Mouse (Mus musculus) limb, embryonic 12.5 days (tissue): ENCODE data around the gene Lcn10. TPM values are rescaled to one million over a fixed set of nuclear protein-coding genes. Genes with fewer than 3 reads are reported as not detected.
"Not testable (repeated sequence)": the region's sequence is repeated elsewhere in the genome, so short reads cannot be mapped to it uniquely, and the experiment has no call there.

Source experiments
- ATAC-seq: fragments of 200-750 bp; cut with Nextera tagmentation; 2 replicates; pipeline ENCODE4 v1.8.0; 2017; ENCODE audit warnings: low read depth, moderate TSS enrichment; ENCODE audit not compliant: insufficient number of reproducible peaks, insufficient read depth, low FRiP score, low TSS enrichment
- H3K27ac ChIP-seq: fragments of 300-500 bp; sonication (generic); 2 replicates; pipeline ENCODE4 v1.5.1; 2016; ENCODE audit warnings: mild to moderate bottlenecking, moderate library complexity
- H3K27me3 ChIP-seq: fragments of 300-500 bp; sonication (generic); 2 replicates; pipeline ENCODE4 v1.6.1; 2016; ENCODE audit warnings: mild to moderate bottlenecking, moderate library complexity
- H3K36me3 ChIP-seq: fragments of 300-500 bp; sonication (generic); 2 replicates; pipeline ENCODE4 v1.6.1; 2016; ENCODE audit warnings: mild to moderate bottlenecking, moderate library complexity
- H3K4me1 ChIP-seq: fragments of 300-500 bp; sonication (generic); replicated peaks from 2 replicates; pipeline ENCODE4 v1.6.1; 2016
- H3K4me2 ChIP-seq: fragments of 300-500 bp; sonication (generic); 2 replicates; pipeline ENCODE4 v1.6.1; 2016; ENCODE audit warnings: mild to moderate bottlenecking, moderate library complexity
- H3K4me3 ChIP-seq: fragments of 300-500 bp; sonication (generic); replicated peaks from 2 replicates; pipeline ENCODE4 v1.5.1; 2016; ENCODE audit warnings: mild to moderate bottlenecking
- H3K9ac ChIP-seq: fragments of 300-500 bp; sonication (generic); replicated peaks from 2 replicates; pipeline ENCODE4 v1.6.1; 2016; ENCODE audit warnings: mild to moderate bottlenecking, moderate library complexity
- H3K9me3 ChIP-seq: fragments of 300-500 bp; sonication (generic); 2 replicates; pipeline ENCODE4 v1.6.1; 2016; ENCODE audit warnings: mild to moderate bottlenecking, moderate library complexity
- WGBS: fragments of 180-500 bp; shearing (Covaris S2); methylation state at CpG from one replicate; pipeline ENCODE4 v1.1.7; 2016; 5-methylcytosine and 5-hydroxymethylcytosine counted together
- polyA plus RNA-seq: library from polyadenylated mRNA; unstranded; fragments of >200 nt; fragmentation: Nextera tagmentation; extraction: Ambion mirVana; gene quantifications from 2 replicates; pipeline ENCODE4 v1.2.1, GENCODE M21; 2016

The Lcn10 gene
- polyA plus RNA-seq, 1 experiment from 2014 or later, result not detected

DNA sequence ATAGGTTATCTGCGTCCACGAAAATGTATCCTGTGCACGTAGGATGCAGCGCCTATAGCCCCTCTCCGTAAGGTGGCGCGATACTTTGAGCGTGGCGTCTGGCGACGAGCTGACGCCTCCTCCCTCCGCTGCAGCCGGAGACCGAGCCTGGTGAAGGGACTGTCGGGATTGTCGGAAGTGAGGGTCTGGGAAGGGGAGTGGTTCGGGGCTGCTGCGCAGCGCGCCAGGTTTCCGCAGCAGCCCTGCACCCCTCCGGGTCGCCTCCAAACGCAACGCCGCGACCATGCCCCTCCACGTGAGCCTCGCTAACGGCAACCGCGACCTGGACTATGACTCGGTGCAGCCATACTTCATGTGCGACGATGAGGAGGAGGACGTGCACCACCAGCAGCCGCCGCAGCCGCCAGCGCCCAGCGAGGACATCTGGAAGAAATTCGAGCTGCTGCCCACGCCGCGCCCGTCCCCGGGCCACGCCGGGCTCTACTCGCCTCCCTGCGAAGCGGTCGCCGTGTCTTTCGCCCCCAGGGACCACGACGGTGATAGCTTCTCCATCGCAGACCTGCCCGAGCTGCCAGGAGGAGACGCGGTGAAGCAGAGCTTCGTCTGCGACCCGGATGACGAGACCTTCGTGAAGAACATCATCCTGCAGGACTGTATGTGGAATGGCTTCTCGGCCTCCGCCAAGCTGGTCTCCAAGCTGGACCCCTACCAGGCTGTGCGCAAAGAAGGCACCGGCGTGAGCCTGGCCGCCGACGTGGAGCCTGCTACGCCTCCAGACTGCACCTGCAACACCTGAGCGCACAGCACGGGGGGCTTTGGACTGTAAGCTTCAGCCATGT, 24.3 kb downstream of the Lcn10 start, which contains the start of gene Bmyc:
Bmyc (plus strand) TSS at position 97 of the 839 bp plus-strand sequence.
- H3K36me3 ChIP-seq, result peaks cover 5% of the 10 kb centered on the region; the same call in 1 of the 2 replicates
- H3K27me3 ChIP-seq, result no peaks in the 10 kb centered on the region
- ATAC-seq, result peak; percentile 91
- WGBS, result under 1% methylated on average over 78 of the region's 78 CpGs
- peaks cover 9% of the 10 kb centered on the region for H3K4me1 ChIP-seq
- peak within 1 kb of the TSS; percentile 75 for H3K9ac ChIP-seq
- H3K27ac ChIP-seq, result peak within 1 kb of the TSS; percentile 79
- peak within 1 kb of the TSS; percentile 65 for H3K4me3 ChIP-seq
- peak within 1 kb of the TSS; percentile 90 for H3K4me2 ChIP-seq
- H3K9me3 ChIP-seq, result no peaks in the 10 kb centered on the region

DNA sequence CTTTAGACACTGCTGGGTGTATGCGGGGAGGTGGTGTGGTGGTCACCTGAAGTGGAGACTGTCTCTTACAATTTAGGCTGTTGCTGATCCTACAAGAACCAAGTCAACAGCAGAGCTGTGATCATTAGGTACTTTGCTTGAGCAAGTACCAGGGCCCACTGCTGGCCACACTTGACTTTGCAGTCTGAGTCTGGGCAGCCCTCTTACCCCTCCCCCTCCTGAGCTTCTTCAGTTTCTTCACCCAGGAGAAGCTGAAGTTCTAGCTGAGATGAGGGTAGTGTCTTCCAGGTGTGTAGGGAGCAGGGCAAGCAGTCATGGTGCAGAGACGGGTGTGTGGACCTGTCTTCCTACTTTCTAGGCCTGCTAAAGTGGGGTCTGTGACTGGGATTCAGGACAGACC, 25.6 kb downstream of the Lcn10 start:
- H3K9ac ChIP-seq, result no peak overlapping the region
- no peak overlapping the region; the same call in 1 of the 2 replicates for H3K4me3 ChIP-seq
- H3K4me2 ChIP-seq, result peak overlapping the region; percentile 37
- peaks cover 9% of the 10 kb centered on the region for H3K4me1 ChIP-seq
- H3K27me3 ChIP-seq, result no peaks in the 10 kb centered on the region
- peaks cover 5% of the 10 kb centered on the region; the same call in 1 of the 2 replicates for H3K36me3 ChIP-seq
- WGBS, result 73% methylated on average over 2 of the region's 2 CpGs
- ATAC-seq, result no peak
- H3K9me3 ChIP-seq, result no peaks in the 10 kb centered on the region
- no peak overlapping the region for H3K27ac ChIP-seq

DNA sequence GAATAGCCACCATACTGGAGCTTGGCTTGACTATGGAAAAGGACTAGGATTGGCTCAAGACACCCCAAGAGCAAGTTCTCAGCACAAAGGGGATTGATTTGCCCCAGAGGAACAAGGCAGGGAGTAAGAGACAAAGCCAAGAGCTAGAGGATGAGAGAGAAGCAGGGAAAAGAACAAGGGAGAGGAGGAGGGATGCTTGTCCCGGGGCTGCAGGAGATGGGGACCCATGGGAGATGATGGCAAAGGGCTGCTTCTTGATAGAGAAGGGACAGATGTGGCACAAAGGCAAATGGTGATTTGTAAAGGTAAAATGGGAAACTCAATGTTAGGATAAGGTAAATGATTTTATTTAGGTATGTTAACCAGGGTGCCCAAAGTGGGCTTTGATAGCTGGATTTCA, 26.5 kb downstream of the Lcn10 start:
- H3K27ac ChIP-seq, H3K9me3 ChIP-seq, H3K4me1 ChIP-seq, H3K27me3 ChIP-seq, H3K36me3 ChIP-seq, H3K4me2 ChIP-seq, H3K9ac ChIP-seq, H3K4me3 ChIP-seq, ATAC-seq: not testable (repeated sequence)
- WGBS, result 90% methylated on average over 1 of the region's 1 CpGs

DNA sequence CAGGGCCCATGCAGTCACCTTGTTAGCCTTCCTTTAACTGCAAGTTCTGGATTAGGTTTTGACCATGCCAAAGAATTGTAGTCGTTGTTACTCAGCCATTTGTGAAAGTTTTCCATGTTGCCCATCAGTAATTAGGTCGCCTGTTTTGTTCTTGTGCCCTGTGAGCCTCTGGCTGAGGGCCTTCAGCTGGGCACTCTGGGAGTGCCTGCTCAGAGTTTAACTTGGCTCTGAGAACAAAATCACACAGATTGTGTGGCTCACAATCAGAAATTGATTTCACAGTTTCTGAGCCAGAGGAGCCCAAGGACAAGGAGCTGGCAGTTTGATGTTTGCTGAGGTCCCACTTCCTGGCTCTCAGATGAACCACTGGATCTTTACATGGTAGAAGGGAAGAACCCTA, 27.3 kb downstream of the Lcn10 start:
- not testable (repeated sequence) for H3K4me3 ChIP-seq, H3K4me2 ChIP-seq, H3K9ac ChIP-seq, H3K27me3 ChIP-seq, ATAC-seq, H3K4me1 ChIP-seq, H3K9me3 ChIP-seq, H3K36me3 ChIP-seq, H3K27ac ChIP-seq
- WGBS, result 74% methylated on average over 2 of the region's 2 CpGs

DNA sequence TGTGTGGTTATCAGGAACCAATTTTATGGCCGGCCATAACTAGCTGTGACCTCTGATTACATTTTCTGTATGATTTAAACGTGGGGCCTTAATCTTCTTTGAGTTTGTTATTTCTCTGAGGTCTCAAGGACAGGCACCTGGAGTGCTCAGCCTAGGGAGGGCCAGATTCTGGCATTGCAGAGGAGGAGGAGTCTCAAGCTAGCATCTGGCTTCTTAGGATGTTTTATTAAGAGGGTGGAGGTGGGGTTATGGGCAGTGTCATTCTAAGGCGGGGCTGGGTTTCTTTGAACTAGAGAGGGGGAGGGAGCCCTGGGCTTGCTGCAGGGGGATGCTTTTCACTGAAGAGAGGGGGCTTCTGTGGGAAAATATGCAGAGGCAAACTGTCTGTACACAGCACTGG, 29.1 kb downstream of the Lcn10 start:
- not testable (repeated sequence) for H3K36me3 ChIP-seq, H3K4me1 ChIP-seq, ATAC-seq, H3K9me3 ChIP-seq, H3K27me3 ChIP-seq, H3K4me3 ChIP-seq, H3K4me2 ChIP-seq, H3K27ac ChIP-seq, H3K9ac ChIP-seq
- 15% methylated on average over 3 of the region's 3 CpGs for WGBS

DNA sequence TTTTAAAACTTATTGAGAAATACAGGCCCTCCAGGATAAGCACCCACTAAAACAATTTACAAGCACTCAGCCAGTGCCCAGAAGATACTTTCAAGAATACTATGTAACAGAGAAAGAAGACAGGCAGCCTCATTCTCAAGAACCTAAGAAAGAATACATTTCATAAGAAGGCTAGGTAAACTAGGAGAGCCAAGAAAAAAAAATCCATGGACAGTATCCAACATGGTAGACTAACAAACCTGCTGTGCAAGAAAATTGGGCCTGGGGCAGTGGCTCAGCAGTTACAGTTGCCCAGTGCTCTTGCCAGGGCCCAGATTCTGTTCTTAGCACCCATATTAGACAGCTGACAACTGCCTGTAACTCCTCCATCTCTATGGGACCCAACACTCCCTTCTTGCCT, 34.7 kb downstream of the Lcn10 start:
- Histone ChIP-seq H3K27ac (no peak overlapping the region), H3K4me2 (no peak overlapping the region), H3K4me3 (no peak overlapping the region), H3K4me1 (no peaks in the 10 kb centered on the region), H3K9me3 (no peaks in the 10 kb centered on the region; the same call in 1 of the 2 replicates), H3K27me3 (no peaks in the 10 kb centered on the region), H3K36me3 (no peaks in the 10 kb centered on the region), H3K9ac (no peak overlapping the region)
- no peak for ATAC-seq

DNA sequence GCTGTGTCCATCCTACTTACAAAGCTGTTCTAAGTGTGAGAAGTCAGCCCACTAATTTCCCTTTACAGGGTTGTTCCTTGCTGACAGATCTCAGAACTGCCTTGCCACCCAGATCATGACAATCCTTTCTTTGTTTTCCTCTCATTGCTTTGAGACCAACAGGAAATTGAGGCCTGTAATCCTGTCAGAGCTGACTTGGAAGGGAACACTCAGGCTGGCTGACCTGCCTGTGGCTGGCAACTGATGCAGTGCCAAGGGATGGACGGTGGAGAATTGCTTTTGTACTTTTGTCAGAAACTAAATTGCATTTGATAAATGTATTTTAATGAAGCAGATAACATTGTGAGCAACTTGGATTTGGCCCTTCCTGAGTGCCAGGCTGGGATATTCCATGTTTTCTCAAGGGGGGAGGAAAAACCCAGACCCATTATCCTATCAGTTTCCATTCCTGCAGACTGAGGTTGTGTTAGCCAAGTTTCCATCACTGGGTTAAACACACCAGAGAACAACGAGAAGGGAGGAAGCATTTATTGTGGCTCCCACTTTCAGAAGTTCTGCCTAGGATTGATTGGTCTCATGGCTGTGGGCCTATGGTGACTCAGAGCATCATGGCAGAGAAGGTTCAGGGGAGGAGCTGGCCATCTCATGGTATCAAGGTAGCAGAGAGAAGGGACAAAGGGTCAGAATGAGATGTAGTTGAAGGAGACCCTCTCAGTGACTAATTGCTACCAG, 50.8 kb downstream of the Lcn10 start:
- 65% methylated on average over 2 of the region's 2 CpGs for WGBS
- Histone ChIP-seq H3K4me3 (no peak overlapping the region), H3K4me1 (no peaks in the 10 kb centered on the region), H3K36me3 (no peaks in the 10 kb centered on the region), H3K4me2 (no peak overlapping the region), H3K27me3 (no peaks in the 10 kb centered on the region), H3K9ac (no peak overlapping the region), H3K27ac (no peak overlapping the region), H3K9me3 (peaks cover 5% of the 10 kb centered on the region; the same call in 1 of the 2 replicates)
- no peak for ATAC-seq

Other genes starting within 250 kb of the Lcn10 start
- 0.68 and 1.0 TPM in 2 replicates for gene Clic3, start 225.9 kb upstream of the Lcn10 start, polyA plus RNA-seq
- gene Paxx, start 221.6 kb upstream of the Lcn10 start, polyA plus RNA-seq, result 23.2 and 23.6 TPM in 2 replicates
- 0.35 and 0.50 TPM in 2 replicates for gene Ptgds, start 212.7 kb upstream of the Lcn10 start, polyA plus RNA-seq
- not detected in 2 replicates for gene Lcn12, start 188.8 kb upstream of the Lcn10 start, polyA plus RNA-seq
- gene Fbxw5, start 182.0 kb upstream of the Lcn10 start, polyA plus RNA-seq, result 68.4 and 76.8 TPM in 2 replicates
- 4.0 and 6.1 TPM in 2 replicates for gene C8g, start 181.0 kb upstream of the Lcn10 start, polyA plus RNA-seq
- gene Traf2, start 135.8 kb upstream of the Lcn10 start, polyA plus RNA-seq, result 36.9 and 39.2 TPM in 2 replicates
- 320 and 329 TPM in 2 replicates for gene Edf1, start 124.9 kb upstream of the Lcn10 start, polyA plus RNA-seq
- gene Mamdc4, start 107.9 kb upstream of the Lcn10 start, polyA plus RNA-seq, result 2.3 and 3.0 TPM in 2 replicates
- gene Phpt1, start 107.5 kb upstream of the Lcn10 start, polyA plus RNA-seq, result 183 and 184 TPM in 2 replicates
- gene Ajm1, start 101.0 kb upstream of the Lcn10 start, polyA plus RNA-seq, result 0.08 and 0.23 TPM in 2 replicates
- 81.3 and 83.0 TPM in 2 replicates for gene Rabl6, start 74.2 kb upstream of the Lcn10 start, polyA plus RNA-seq
- gene Ccdc183, start 65.0 kb upstream of the Lcn10 start, polyA plus RNA-seq, result 0.18 and 0.27 TPM in 2 replicates
- 21.9 and 22.6 TPM in 2 replicates for gene Tmem141, start 60.7 kb upstream of the Lcn10 start, polyA plus RNA-seq
- gene Fcna, start 54.7 kb upstream of the Lcn10 start, polyA plus RNA-seq, result 0.40 and 0.68 TPM in 2 replicates
- gene Lcn8, start 29.6 kb upstream of the Lcn10 start, polyA plus RNA-seq, result 0.36 TPM in 1 of 2 replicates, not detected in the other
- not detected in 2 replicates for gene Lcn5, start 24.8 kb upstream of the Lcn10 start, polyA plus RNA-seq
- gene Lcn6, start 5.9 kb upstream of the Lcn10 start, polyA plus RNA-seq, result not detected in 2 replicates
- gene Obp2a, start 17.3 kb downstream of the Lcn10 start, polyA plus RNA-seq, result not detected in 2 replicates
- gene Bmyc, start 24.0 kb downstream of the Lcn10 start, polyA plus RNA-seq, result 91.2 and 91.3 TPM in 2 replicates
- not detected in 2 replicates for gene Obp2b, start 54.3 kb downstream of the Lcn10 start, polyA plus RNA-seq
- not detected in 2 replicates for gene Lcn3, start 82.8 kb downstream of the Lcn10 start, polyA plus RNA-seq
- gene Lcn11, start 94.3 kb downstream of the Lcn10 start, polyA plus RNA-seq, result not detected in 2 replicates
- gene Gm13539, start 99.5 kb downstream of the Lcn10 start, polyA plus RNA-seq, result not detected in 2 replicates
- not detected in 2 replicates for gene Glt6d1, start 133.1 kb downstream of the Lcn10 start, polyA plus RNA-seq
- gene Lcn9, start 140.4 kb downstream of the Lcn10 start, polyA plus RNA-seq, result not detected in 2 replicates
- gene Sohlh1, start 164.5 kb downstream of the Lcn10 start, polyA plus RNA-seq, result 0.16 TPM in 1 of 2 replicates, not detected in the other
- gene Kcnt1, start 181.0 kb downstream of the Lcn10 start, polyA plus RNA-seq, result 0.34 and 0.49 TPM in 2 replicates